Mouse (Mus musculus): ENCODE data around the gene Uap1. TPM values are rescaled to one million over a fixed set of nuclear protein-coding genes. Genes with fewer than 3 reads are reported as not detected.

The Uap1 gene
- polyA plus RNA-seq, 1 experiment, result 19.4 TPM

Other genes starting within 250 kb of the Uap1 start
- 0.08 and 2.3 TPM in 2 replicates for gene Ccdc190, start 246.3 kb downstream of the Uap1 start, polyA plus RNA-seq (2012; rRNA removed)
- gene Hsd17b7, start 205.7 kb downstream of the Uap1 start, polyA plus RNA-seq (2012; rRNA removed), result 5.0 and 8.8 TPM in 2 replicates
- 31.3 and 42.6 TPM in 2 replicates for gene Ddr2, start 64.2 kb downstream of the Uap1 start, polyA plus RNA-seq (2012; rRNA removed)
- 13.0 and 18.3 TPM in 2 replicates for gene Uhmk1, start 40.4 kb upstream of the Uap1 start, polyA plus RNA-seq (2012; rRNA removed)
- gene Sh2d1b2, start 57.8 kb upstream of the Uap1 start, polyA plus RNA-seq (2012; rRNA removed), result 0.23 TPM in 1 of 2 replicates, not detected in the other
- 3.6 and 3.9 TPM in 2 replicates for gene Sh2d1b1, start 102.4 kb upstream of the Uap1 start, polyA plus RNA-seq (2012; rRNA removed)
- 7.6 and 7.8 TPM in 2 replicates for gene Gm7694, start 131.4 kb upstream of the Uap1 start, polyA plus RNA-seq (2012; rRNA removed)
- gene Spata46, start 133.8 kb upstream of the Uap1 start, polyA plus RNA-seq (2012; rRNA removed), result not detected in 2 replicates